Mouse (Mus musculus) heart, adult 2 months (tissue): Measurements from ENCODE around the gene Smpd3.

Experiments
- CTCF ChIP-seq: fragments of 200-600 bp; IDR thresholded peaks from 2 replicates; pipeline ENCODE4 v1.8.1; 2022; ENCODE audit warnings: antibody characterized with exemption, mild to moderate bottlenecking, moderate library complexity
- EP300 ChIP-seq: fragments of 200-500 bp; IDR thresholded peaks from 2 replicates; pipeline ENCODE4 v1.6.1; 2011; ENCODE audit warnings: low read depth, low read length, control low read depth; ENCODE audit not compliant: insufficient read depth
- POLR2A ChIP-seq: fragments of 200-500 bp; IDR thresholded peaks from 2 replicates; pipeline ENCODE4 v1.6.1; 2011; ENCODE audit warnings: mild to moderate bottlenecking, low read depth, low read length, control low read depth; ENCODE audit not compliant: insufficient read depth

- TF ChIP-seq CTCF (no peak), POLR2A (no peak), EP300 (no peak)
Observed at GRCm38 (mm10) chr8:106298846-106299245, 38.9 kb downstream of the Smpd3 start.
